Mouse (Mus musculus) G1E (cell line): ENCODE measurements around the gene Sfmbt1.

Source experiments
- CTCF ChIP-seq: IDR thresholded peaks from 2 replicates; pipeline ENCODE4 v1.5.1; 2012; ENCODE audit warnings: low read depth, low read length, inconsistent platforms, mixed read lengths
- GATA1 ChIP-seq: IDR thresholded peaks from 2 replicates; pipeline ENCODE4 v1.6.1; 2012; ENCODE audit warnings: borderline replicate concordance, low read length, inconsistent platforms, mixed read lengths
- GATA2 ChIP-seq: IDR thresholded peaks from 2 replicates; pipeline ENCODE4 v1.6.1; 2012; ENCODE audit warnings: low read depth, low read length, inconsistent platforms, borderline replicate concordance
- POLR2AphosphoS5 ChIP-seq: IDR thresholded peaks from 2 replicates; pipeline ENCODE4 v1.6.1; 2012; ENCODE audit warnings: low read depth, low read length, inconsistent platforms; ENCODE audit not compliant: insufficient replicate concordance
- TAL1 ChIP-seq: conservative IDR thresholded peaks from 2 replicates; pipeline ENCODE4 v1.6.1; 2012; ENCODE audit warnings: low read depth, low read length, inconsistent platforms, mixed read lengths

GRCm38 (mm10) chr14:30716051-30716952, 1.7 kb downstream of the Sfmbt1 start:
- TF ChIP-seq CTCF = no peak
- no peak for TF ChIP-seq TAL1
- no peak for TF ChIP-seq GATA2
- no peak for TF ChIP-seq GATA1
- TF ChIP-seq POLR2AphosphoS5 = no peak
